Mouse (Mus musculus): ENCODE data around the gene Cdc7.

DNA sequence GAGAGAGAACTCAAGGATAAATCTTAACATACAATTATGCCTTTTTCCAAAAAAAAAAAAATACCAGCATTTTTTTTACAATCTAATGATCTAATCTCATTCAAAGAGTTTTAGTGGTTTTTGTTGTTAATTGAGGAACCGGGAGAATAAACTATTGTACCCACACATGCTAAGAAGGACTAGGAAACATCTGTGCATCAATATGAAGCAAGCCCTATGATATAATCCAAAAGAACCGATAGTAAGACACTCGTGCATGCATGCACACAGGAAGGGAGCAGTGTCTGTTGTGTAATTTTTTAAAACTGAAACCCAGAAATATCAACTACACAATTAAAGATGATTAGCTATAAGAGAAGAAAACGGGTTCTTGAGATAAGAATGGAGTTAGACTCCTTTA is 52.4 kb downstream of the Cdc7 start:
- TF ChIP-seq POLR2A (IDR thresholded peaks at IDR 0.05; ENCODE audit: borderline replicate concordance, extremely low read depth, low read depth, low read length): no peak
- no peak for TF ChIP-seq CTCF (IDR thresholded peaks at IDR 0.05; ENCODE audit: insufficient read depth, low read length)
